Mouse (Mus musculus) heart, postnatal 14 days (tissue): ENCODE measurements at regions not wholly inside any gene's neighbourhood (a gene's known extent, or its start where the extent isn't known, plus 50 kb on each side); places are given as distances from the start of the nearest gene placed in this dataset.

Experiments
- DNase-seq, 2 experiments: peaks; one replicate each; pipeline ENCODE4 v3.0.0; 2021 to 2022
- intact Hi-C: fragments of 180-260 bp; cut with DNase I; formaldehyde crosslinking; loops from one replicate; pipeline ENCODE4 v1.15.1; 2025

DNA sequence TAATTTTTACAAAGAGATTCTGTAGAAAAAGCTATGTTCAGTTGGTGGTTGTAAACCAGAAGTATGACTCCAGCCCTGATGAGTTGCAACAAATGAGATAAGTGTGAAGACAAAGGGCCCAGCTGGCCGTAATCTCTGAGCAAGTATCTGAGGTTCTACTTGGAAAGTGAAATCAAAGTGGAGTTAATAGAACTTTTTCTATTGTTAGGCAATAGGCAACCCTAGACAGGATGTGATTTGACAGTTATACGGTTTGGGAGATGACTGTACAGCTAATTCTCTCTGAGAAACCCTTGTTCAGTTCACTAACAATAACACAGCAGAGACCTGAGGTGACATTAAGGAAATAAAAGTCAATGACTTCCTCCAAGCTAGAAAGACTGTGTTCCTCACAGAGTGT is 180.8 kb upstream of the Atp10a start:
- intact Hi-C loops: no loop called here
- DNase-seq: no peak

DNA sequence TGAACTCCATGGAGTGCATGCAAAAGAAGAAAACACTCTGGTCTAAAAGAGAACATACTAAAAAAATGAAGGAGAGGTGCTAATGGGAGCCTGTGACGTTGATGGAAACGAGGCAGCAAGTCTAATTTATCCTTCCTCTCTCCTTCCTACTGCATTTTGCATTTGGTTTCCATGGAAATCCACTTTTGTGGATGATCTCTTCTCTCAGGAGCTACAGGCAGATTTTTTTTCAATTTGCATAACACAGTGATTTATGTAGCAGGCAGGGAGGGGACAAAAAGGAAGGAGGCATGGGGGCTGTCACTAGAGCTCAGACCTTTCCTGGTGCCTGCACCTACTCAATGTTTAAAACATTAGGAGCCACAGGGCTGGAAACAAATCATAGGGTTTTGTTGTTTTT is 167.7 kb upstream of the Atp10a start:
- intact Hi-C loops: no loop called here
- no peak for DNase-seq
